Mouse (Mus musculus) T-helper 1 cell (primary cell): ENCODE data around the gene Serpinh1.

Experiments
- in situ Hi-C: fragments of 300-600 bp; cut with MboI, MseI; formaldehyde crosslinking; loops from one replicate; pipeline ENCODE4 v1.15.1; 2025; ENCODE audit warnings: high pct_unique_total_duplicates

The Serpinh1 gene

GRCm38 (mm10) chr7:99326128-99326527, 26.9 kb downstream of the Serpinh1 start:
- in situ Hi-C loops, result no loop called here

- in situ Hi-C loops, result no loop called here
Observed at GRCm38 (mm10) chr7:99324810-99325209, 28.2 kb downstream of the Serpinh1 start.

- in situ Hi-C loops, result no loop called here
Observed at GRCm38 (mm10) chr7:99323321-99323700, 29.7 kb downstream of the Serpinh1 start.

GRCm38 (mm10) chr7:99322691-99323320, 30.2 kb downstream of the Serpinh1 start:
- in situ Hi-C loops, result no loop called here

DNA sequence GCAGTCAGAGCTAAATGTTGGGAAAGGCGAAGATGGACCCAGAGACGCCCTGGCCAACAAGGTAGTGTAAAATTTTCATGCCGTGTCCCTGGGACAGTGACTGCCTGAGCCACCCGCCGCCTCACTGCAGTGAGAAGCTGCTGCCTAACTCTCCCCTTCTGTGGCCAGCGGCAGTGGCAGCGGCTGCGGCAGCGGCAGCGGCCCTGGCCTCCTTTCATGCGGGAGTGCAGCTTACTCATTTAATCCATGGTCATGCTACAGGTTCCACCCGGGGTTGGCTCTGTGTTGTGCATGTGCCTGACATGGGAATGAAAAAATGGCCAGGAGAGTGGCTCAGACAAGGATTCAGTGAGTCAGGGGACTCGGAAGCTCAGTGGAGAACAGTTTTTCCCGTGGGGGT, 32.5 kb downstream of the Serpinh1 start:
- in situ Hi-C loops, result no loop called here

DNA sequence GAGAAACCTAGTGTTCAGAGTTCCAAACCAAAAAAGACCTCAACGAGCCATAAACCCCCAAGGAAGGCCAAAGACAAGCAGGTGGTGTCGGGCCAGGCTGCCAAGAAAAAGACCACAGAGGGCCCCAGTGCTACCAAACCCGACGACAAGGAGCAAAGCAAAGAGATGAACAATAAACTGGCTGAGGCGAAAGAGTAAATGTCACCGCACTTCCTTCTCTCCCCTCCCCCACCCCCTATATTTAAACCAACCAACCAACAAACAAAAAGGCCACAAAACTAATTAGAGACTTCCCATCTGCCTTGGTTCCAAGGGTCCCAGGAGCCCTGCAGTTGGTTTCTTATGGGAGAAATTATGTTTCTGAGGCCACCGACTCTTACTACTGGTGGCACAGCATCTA, 35.6 kb downstream of the Serpinh1 start:
- in situ Hi-C loops, result no loop called here

DNA sequence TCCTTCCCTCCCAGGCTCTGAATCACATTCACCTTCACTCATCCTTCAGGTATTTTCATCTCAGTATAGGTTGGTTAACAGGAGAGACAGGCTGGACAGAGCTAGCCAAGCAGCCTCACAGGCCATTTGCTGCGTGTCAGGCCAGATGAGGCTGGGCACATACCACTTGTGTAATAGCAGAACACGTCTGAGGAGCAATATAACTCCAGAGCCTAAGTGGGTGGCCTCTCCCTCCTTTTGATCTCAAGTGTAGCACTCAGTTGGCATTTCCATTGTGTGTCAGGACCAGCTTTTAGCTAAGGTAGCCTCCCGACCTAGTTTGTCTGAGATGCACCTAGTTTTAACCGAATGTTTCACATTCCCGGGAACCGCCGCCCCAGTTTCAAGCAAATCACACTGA, 36.8 kb downstream of the Serpinh1 start:
- in situ Hi-C loops, result no loop called here

DNA sequence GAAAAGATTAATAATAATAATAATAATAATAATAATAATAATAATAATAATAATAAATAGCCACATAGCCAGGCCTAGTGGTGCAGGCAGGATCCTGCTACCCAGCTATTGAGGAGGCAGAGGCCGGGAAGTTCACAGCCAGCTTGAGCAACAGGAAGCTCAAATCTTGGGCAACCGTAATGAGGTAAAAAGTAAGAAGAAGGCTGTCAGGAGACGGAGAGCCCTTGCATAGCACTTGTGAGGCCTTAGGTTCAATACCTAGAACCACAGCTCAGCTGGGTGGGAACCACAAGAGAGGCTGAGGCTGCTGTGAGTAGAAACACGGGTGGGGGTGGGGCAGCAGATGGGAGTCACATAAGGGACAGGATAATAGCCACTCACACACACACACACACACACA, 38.5 kb downstream of the Serpinh1 start:
- in situ Hi-C loops, result no loop called here

DNA sequence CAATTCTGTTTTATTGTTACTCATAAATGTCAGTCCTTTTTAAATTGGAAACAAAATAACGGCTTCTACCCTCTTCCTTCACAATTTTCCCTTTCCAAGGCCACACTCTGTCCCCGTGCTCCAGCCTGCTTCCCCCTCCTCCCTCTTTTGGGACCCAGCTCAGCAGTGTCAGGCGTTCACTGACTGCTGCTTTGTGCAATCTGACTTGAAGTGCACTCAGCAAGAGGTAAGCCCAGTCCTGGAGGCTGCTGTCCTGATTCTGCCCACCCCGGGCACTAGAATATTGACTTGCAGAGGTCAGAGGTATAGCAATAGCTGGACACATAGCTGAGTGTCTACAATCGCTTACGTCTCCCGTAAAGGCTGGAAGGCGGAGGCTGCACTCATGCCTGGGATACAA, 39.8 kb downstream of the Serpinh1 start:
- in situ Hi-C loops, result no loop called here

DNA sequence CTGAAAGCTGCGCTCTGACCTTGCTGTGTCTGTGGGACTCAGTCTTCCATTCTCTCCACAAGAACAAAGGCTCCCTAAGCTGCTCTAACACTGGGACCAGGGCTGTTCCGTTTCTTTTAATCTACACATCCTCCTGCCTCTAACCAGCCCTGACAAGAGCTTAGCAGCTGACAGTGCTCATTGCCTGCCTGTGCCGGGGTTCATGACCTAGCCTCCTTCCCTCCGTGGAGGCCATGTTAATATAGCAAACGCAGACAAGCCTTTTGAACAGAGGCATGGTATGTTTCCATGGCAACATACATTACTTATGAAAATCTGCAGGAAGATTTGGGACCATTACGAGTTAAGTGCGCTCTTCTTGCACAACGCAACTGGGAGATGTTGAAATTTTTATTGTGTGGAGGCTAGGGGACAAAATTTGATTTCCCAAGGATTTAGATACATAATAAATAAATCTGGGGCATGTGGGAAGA, 40.3 kb downstream of the Serpinh1 start:
- in situ Hi-C loops, result no loop called here

DNA sequence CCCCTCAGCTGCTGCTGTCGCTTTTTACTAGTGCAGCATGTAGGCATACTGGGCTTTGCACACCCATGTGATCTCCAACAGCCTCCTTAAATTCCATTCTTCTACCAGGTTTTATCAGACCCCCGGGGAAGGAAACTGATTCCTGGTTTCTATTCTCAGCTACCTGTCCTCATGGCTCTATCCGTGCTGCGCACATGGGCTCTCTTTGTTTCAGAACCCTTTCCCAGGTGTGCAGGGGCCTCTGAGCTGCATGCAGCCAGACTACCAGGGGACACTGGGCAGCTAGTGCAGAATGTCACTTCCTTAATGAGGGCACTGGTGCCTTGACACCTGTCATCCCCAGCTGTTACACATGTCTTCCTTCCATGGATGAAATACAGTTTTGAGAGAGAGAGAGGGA, 41.0 kb downstream of the Serpinh1 start:
- in situ Hi-C loops, result no loop called here

DNA sequence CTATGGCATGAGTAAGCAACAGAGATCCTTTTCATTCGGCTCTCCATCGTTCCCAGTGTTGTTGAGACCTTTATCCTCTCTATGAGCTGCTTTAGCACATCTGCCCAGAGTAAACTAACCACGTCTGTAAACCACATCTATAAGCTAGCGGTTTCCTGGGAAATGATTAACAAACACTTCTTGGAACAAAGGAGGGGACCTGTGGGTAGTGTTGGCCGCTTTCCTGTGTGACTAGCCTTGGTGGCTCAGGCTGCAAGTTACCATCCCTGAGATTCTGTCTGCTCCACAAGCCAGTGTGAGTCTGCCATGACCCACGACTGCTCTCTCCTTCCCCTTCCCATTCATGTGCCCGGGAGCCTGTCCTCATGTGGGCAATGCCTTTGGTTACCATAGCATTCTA, 41.6 kb downstream of the Serpinh1 start:
- in situ Hi-C loops, result no loop called here

GRCm38 (mm10) chr7:99306640-99307039, 46.4 kb downstream of the Serpinh1 start:
- in situ Hi-C loops, result no loop called here

GRCm38 (mm10) chr7:99305688-99306087, 47.4 kb downstream of the Serpinh1 start:
- in situ Hi-C loops, result no loop called here

DNA sequence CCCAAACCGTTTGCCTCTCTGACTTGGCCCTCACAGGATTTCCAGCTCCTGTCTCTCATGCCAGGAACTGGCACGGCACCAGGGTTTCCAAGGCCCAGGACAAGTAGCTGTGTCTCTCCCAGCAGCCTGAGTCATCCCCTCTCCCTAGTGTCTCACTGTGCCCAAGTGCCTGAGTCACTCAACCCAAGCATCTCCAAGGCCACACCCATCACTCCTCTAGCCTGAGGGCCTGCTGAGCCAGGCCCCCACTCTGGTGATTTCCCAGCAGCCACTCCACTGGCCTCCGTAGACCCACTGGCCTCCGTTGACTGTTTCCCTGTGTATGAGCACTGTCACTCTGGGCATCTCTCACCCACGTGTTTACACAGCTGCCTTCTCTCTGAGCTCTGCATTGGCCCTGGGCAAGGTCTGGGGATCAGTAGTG, 48.1 kb downstream of the Serpinh1 start:
- in situ Hi-C loops, result no loop called here

DNA sequence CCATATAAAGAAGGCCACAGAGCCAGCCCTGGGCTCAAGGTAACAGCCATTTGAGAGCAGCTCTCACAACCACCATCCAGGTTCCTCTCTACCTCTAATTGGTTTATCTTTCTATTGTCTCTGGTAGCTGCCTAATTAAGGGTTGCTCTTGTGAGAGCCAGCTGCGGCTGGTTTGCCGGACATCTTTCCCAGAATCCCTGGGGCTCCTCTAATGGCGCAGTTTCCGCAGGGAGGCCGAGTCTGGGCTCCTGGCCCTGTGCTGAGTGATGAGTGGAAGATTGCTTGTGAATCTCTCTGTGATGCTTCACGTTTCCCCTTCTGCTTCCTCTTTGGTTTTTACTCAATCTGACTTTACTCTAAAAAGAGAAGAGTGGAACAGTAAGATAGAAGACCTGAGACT, 49.0 kb downstream of the Serpinh1 start:
- in situ Hi-C loops, result no loop called here

DNA sequence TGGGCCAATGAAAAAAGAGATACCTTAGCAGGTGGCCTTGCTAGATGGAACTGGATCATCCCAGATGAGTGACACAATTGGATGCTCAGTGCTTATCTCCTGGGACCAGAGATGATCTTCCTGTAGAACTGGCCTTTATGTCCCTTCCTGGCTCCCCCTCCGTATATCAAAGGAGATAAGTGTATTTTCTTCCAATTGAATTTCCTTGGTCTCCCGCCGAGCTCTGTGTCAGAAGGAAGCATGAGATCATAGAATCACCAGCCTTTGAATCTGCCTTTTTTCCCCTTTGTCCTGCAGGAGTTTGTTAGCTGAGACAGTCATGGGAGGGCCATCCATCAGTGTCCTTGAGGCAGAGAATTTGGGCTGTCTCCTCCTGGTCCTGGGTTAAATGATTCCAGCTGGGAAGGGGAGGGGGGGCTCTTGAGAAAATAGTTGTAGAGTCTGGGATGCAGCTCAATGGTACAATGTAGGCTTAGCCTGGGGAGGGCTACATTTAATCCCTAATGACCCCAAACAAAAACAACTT, 52.3 kb downstream of the Serpinh1 start:
- in situ Hi-C loops, result no loop called here
